Mouse (Mus musculus): ENCODE measurements around the gene Wnt7b.

DNA sequence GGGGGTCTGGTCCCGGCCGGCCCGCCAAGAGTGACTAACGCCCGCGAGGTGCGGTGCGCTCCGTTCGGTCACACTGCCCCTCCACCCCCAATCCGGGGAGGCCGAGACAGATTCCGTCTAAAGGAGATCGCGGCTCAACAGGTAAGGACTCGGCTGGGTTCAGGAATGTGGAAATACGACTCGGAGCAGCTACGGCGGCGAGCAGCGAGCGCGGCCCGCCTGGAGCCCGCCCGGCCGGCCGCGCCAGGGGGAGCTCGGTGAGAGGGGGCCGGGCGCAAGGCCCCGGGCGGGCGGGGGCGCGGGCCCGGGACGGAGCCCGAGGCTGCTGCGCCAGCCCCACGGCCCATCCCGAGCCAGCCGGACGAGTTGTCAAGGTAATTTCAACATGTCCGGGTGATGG lies 1.8 kb downstream of the Wnt7b start:
- TF ChIP-seq POLR2A (IDR thresholded peaks at IDR 0.05; ENCODE audit: borderline replicate concordance, low read depth, low read length) = no peak
- no peak for TF ChIP-seq CTCF (IDR thresholded peaks at IDR 0.05; ENCODE audit: low read depth, low read length)
